Mouse (Mus musculus) neural tube, embryonic 11.5 days (tissue): ENCODE results near the gene Ldoc1. TPM values are rescaled to one million over a fixed set of nuclear protein-coding genes. Genes with fewer than 3 reads are reported as not detected.

Experiments
- ATAC-seq: fragments of 200-750 bp; cut with Nextera tagmentation; 2 replicates; pipeline ENCODE4 v1.8.0; 2017; ENCODE audit warnings: moderate number of reproducible peaks, mild to moderate bottlenecking, moderate TSS enrichment, moderate library complexity; ENCODE audit not compliant: insufficient read depth, low FRiP score, low TSS enrichment
- DNase-seq: peaks from one replicate; pipeline ENCODE4 v3.0.0-alpha.2; 2015; ENCODE audit warnings: low spot score
- H3K27ac ChIP-seq: fragments of 300-500 bp; sonication (generic); 2 replicates; pipeline ENCODE4 v1.5.1; 2014; ENCODE audit warnings: low read depth, mild to moderate bottlenecking, low read length
- H3K27me3 ChIP-seq: fragments of 300-500 bp; sonication (generic); 2 replicates; pipeline ENCODE4 v1.6.1; 2014; ENCODE audit warnings: mild to moderate bottlenecking, low read length, mixed read lengths; ENCODE audit not compliant: control insufficient read depth, insufficient read depth
- H3K36me3 ChIP-seq: fragments of 300-500 bp; sonication (generic); 2 replicates; pipeline ENCODE4 v1.6.1; 2014; ENCODE audit warnings: mild to moderate bottlenecking, low read length, moderate library complexity, mixed read lengths; ENCODE audit not compliant: control insufficient read depth, insufficient read depth
- H3K4me1 ChIP-seq: fragments of 300-500 bp; sonication (generic); 2 replicates; pipeline ENCODE4 v1.6.1; 2014; ENCODE audit warnings: low read length, mixed read lengths; ENCODE audit not compliant: control insufficient read depth, insufficient read depth
- H3K4me2 ChIP-seq: fragments of 300-500 bp; sonication (generic); 2 replicates; pipeline ENCODE4 v1.6.1; 2014; ENCODE audit warnings: low read depth, mild to moderate bottlenecking, moderate library complexity
- H3K4me3 ChIP-seq: fragments of 300-500 bp; sonication (generic); 2 replicates; pipeline ENCODE4 v1.5.1; 2014; ENCODE audit warnings: low read depth, low read length
- H3K9ac ChIP-seq: fragments of 300-500 bp; sonication (generic); 2 replicates; pipeline ENCODE4 v1.6.1; 2014; ENCODE audit warnings: mild to moderate bottlenecking, low read length
- H3K9me3 ChIP-seq: fragments of 300-500 bp; sonication (generic); 2 replicates; pipeline ENCODE4 v1.6.1; 2016; ENCODE audit warnings: low read length; ENCODE audit not compliant: control insufficient read depth
- WGBS: fragments of 180-500 bp; shearing (Covaris S2); extraction: QIAGEN DNeasy Blood & Tissue Kit; methylation state at CpG from one replicate; pipeline ENCODE4 v1.1.7; 2014; 5-methylcytosine and 5-hydroxymethylcytosine counted together
- polyA plus RNA-seq: library from polyadenylated mRNA; unstranded; fragments of >200 nt; fragmentation: Nextera tagmentation; extraction: Ambion mirVana; gene quantifications from 2 replicates; pipeline ENCODE4 v1.2.1, GENCODE M21; 2014

Gene Ldoc1
- 0.77 and 1.1 TPM in 2 replicates for polyA plus RNA-seq

- WGBS: 34% methylated on average over 34 of the region's 34 CpGs
- Histone ChIP-seq H3K9ac (no peak within 1 kb of the TSS), H3K4me3 (peak within 1 kb of the TSS; percentile 16; the same call in 1 of the 2 replicates), H3K4me2 (peak within 1 kb of the TSS; percentile 37), H3K36me3 (no peaks in the 10 kb centered on the region), H3K27me3 (no peaks in the 10 kb centered on the region), H3K4me1 (no peaks in the 10 kb centered on the region), H3K9me3 (no peaks in the 10 kb centered on the region), H3K27ac (no peak within 1 kb of the TSS)
- no peak for DNase-seq
- 0 out of 2 replicates have a peak, but pooled peaks have one; percentile 38 for ATAC-seq
These were observed at the start of gene Ldoc1 for GRCm38 (mm10) chrX:61709302-61710033. Gene Ldoc1 (plus strand): TSS chrX:61709497.

- no peaks in the 10 kb centered on the region for H3K36me3 ChIP-seq
- H3K4me3 ChIP-seq: no peak overlapping the region
- no peak overlapping the region for H3K27ac ChIP-seq
- DNase-seq (no peak), ATAC-seq (no peak)
- 87% methylated on average over 5 of the region's 7 CpGs for WGBS
- H3K9me3 ChIP-seq: no peaks in the 10 kb centered on the region
- no peak overlapping the region for H3K9ac ChIP-seq
- H3K4me2 ChIP-seq: no peak overlapping the region
- no peaks in the 10 kb centered on the region for H3K27me3 ChIP-seq
- H3K4me1 ChIP-seq: no peaks in the 10 kb centered on the region
These were observed 834 bp downstream of the Ldoc1 start for GRCm38 (mm10) chrX:61710131-61710530.

- no peaks in the 10 kb centered on the region for H3K9me3 ChIP-seq
- DNase-seq (peak; percentile 22), ATAC-seq (peak; percentile 69)
- H3K27ac ChIP-seq: no peak overlapping the region
- H3K4me3 ChIP-seq: no peak overlapping the region
- no peak overlapping the region for H3K9ac ChIP-seq
- WGBS: 25% methylated on average over 12 of the region's 12 CpGs
- no peaks in the 10 kb centered on the region for H3K27me3 ChIP-seq
- peak overlapping the region; percentile 19 for H3K4me2 ChIP-seq
- no peaks in the 10 kb centered on the region for H3K36me3 ChIP-seq
- H3K4me1 ChIP-seq: no peaks in the 10 kb centered on the region
These were observed 13.2 kb downstream of the Ldoc1 start for GRCm38 (mm10) chrX:61722281-61723028.

- Histone ChIP-seq H3K9me3 (no peaks in the 10 kb centered on the region), H3K4me3 (no peak overlapping the region), H3K27me3 (no peaks in the 10 kb centered on the region), H3K9ac (no peak overlapping the region), H3K4me2 (no peak overlapping the region), H3K27ac (no peak overlapping the region), H3K4me1 (no peaks in the 10 kb centered on the region), H3K36me3 (no peaks in the 10 kb centered on the region)
- WGBS: 61% methylated on average over 9 of the region's 9 CpGs
- no peak for DNase-seq
- peak; percentile 23; the same call in 1 of the 2 replicates for ATAC-seq
These were observed 14.0 kb downstream of the Ldoc1 start for GRCm38 (mm10) chrX:61723029-61723980.

GRCm38 (mm10) chrX:61727516-61728310 is 18.4 kb downstream of the Ldoc1 start:
- no peak overlapping the region for H3K4me2 ChIP-seq
- H3K36me3 ChIP-seq: no peaks in the 10 kb centered on the region
- H3K9me3 ChIP-seq: no peaks in the 10 kb centered on the region
- H3K27ac ChIP-seq: no peak overlapping the region
- 30% methylated on average over 2 of the region's 2 CpGs for whole genome bisulfite sequencing
- H3K4me3 ChIP-seq: no peak overlapping the region
- no peak for DNase-seq
- no peaks in the 10 kb centered on the region for H3K4me1 ChIP-seq
- no peak overlapping the region for H3K9ac ChIP-seq
- ATAC-seq: no peak
- no peaks in the 10 kb centered on the region for H3K27me3 ChIP-seq
